Mouse (Mus musculus) spleen, postnatal 4 days (tissue): Measurements from ENCODE around the gene 1110051M20Rik.
"Not testable (repeated sequence)": the region's sequence is repeated elsewhere in the genome, so short reads cannot be mapped to it uniquely, and the experiment has no call there.

ENCODE experiments used
- DNase-seq, 2 experiments: peaks; one replicate each; pipeline ENCODE4 v3.0.0; 2022; ENCODE audit warnings: low spot score in 2 of 2

The 1110051M20Rik gene

DNA sequence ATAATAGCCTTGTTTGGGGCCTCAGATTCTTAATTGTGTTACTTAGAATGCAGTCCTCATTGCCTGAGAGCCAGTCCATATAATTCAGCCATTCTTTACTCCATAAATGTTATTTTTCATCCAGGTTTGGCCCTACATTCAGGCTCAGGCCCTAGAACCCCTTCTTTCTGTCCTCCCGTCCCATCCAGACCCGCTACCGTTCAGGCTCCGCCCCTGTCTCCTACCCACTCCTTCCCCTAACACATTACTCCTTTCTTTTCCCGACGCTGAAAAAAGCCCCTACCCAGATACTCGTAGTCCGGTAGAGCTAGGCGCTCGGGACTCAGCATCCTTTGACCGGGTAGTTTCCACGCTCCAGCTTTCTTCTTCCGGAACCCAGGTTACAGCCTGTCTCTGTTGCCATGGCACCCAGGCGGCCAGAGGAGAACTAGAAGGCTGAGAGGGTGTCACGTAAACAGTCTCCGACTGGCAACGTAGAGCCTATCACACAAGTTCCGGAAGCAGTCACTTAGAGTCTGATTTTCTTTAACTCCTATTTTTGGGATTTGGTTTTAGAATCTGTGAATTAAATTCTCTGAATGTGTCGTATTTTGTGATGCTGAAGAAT lies at the start of gene 1110051M20Rik:
1110051M20Rik (minus strand) TSS at position 419 of the 607 bp plus-strand sequence.
- DNase-seq = peak; percentile 76 to 88

DNA sequence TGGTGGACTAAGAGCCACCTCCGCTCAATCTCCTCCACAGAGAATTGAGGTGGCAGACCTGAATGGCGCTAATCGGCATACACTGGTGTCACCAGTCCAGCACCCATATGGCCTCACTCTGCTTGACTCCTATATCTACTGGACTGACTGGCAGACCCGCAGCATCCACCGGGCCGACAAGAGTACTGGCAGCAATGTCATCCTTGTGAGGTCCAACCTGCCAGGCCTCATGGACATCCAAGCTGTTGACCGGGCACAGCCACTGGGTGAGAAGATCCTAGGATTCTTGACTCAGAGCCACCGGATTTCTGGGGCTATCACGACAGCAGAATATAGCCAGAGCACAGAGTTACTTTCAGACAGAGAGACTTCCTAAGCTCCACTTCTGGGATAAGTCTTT lies 49.5 kb upstream of the 1110051M20Rik start:
- no peak for DNase-seq

DNA sequence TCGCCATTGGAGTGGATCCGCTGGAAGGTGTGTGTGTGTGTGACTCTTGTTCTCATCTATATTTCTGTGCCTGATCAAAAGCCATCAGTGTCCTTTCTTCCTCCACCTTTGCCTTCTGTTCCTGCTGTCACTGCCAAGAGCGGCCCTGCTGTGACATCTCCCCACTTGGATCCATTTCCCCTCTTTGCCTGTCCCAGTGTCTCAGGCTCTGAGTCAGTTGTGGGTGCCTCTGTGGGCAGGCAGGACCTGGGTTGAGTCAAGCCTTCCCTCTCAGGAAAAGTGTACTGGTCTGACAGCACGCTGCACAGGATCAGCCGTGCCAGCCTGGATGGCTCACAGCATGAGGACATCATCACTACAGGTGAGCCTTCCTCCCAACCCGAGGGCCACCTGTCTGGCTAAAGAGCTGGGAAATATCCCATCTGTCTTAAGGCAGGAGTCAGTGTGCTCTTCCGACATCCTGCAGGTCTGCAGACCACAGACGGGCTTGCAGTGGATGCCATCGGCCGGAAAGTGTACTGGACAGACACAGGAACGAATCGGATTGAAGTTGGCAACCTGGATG lies 47.6 kb upstream of the 1110051M20Rik start:
- DNase-seq = no peak

DNA sequence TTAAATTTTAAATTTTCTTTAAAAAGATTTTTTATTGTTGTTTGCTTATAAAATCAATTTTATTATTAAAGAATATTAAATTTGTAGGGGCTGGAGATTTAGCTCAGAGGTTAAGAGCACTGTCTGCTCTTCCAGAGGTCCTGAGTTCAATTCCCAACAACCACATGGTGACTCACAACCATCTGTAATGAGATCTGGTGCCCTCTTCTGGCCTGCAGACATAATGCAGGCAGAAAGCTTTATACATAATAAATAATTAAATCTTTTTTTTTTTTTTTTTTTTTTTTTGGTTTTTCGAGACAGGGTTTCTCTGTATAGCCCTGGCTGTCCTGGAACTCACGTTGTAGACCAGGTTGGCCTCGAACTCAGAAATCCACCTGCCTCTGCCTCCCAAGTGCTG lies 42.8 kb upstream of the 1110051M20Rik start:
- DNase-seq = not testable (repeated sequence)

DNA sequence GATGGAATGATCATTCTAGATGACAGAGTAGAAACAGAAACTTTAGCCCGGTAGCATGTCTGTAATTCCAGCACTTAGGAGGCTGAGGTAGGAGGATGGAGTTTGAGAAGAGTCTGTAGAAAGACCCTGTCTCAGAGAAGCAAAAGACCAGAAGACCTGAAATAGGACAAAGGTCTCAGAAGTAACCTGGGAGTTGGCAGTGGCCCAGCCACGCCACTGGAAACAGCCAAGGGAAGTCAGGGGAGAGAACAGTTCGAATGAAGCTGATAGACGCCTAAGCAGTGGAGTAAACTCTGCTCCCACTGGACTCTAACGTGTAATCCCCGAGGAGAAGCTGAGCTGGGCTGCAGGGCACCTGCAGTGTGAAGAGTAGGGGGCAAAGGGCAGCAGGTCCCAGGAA lies 40.8 kb upstream of the 1110051M20Rik start:
- no peak for DNase-seq

DNA sequence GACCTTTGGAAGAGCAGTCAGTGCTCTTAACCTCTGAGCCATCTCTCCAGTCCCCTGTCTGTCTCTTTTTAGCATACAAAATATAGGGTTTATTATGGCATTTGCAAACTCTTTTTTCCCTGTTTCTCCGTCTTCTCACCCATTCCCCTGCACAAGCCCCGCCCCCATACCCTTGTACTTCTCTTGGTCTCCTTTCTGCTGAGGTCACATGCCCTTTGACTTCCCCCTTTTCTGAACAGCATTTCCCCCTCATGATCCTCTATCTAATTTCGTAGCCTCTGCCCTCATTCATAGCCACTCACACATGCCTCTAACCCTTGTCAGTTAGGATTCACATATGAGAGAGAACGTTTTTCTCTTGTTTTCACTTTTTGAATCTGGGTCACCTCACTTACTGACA lies 40.2 kb upstream of the 1110051M20Rik start:
- DNase-seq = no peak

DNA sequence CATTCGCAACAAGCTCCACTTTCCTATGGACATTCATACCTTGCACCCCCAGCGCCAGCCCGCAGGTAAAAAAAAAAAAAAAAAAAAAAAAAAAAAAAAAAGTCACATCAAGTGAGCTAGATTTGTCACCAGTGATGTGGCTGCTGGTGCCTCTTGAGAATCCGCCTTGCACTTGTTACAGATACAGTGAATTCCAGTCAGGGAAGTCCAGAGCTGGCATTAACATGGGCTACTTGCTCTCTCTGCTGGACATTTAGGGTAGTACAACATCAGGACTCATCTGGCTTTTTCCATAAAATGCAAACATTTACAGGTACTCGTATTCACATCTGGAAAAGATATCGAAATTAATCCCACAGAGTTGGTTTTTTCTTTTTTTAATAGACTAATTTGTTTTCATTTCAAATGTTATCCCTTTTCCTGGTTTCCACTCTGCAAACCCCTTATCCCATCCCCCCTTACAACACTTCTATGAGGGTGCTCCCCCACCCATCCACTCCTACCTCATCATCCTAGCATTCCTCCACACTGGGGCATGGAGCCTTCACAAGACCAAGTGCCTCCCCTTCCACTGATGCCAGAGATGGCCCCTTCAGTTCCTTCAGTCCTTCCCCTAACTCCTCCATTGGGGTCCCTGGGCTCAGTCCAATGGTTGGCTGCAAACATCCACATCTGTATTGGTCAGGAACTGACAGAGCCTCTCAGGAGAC lies 36.5 kb upstream of the 1110051M20Rik start:
- DNase-seq = no peak

DNA sequence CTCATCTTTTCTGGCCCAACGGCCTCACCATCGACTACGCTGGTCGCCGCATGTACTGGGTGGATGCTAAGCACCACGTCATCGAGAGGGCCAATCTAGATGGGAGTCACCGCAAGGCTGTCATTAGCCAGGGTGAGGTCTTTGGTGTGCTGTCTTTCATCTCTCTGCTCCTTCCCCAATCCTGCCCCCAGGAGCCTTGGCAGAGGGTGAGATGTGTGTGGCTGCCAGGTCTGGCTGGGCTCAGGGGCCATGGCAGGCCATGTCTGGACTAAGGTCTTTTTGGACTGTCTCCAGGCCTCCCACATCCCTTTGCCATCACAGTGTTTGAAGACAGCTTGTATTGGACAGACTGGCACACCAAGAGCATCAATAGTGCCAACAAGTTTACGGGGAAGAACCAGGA lies 35.9 kb upstream of the 1110051M20Rik start:
- DNase-seq = no peak

DNA sequence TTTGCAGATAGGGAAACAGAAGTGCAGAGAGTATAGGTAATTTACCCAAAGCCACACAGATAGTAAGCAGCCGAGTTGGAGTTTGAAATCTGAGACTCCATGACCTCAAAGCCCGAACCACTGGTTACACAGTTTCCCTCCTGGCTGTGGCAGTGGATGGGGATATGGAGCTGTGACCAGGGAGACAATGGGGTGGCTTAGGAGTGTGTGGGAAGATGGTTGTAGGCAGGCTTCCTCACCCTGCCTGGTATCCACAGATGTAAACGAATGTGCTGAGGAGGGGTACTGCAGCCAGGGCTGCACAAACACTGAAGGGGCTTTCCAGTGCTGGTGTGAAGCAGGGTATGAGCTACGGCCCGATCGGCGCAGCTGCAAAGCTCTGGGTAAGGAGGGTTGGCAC lies 32.3 kb upstream of the 1110051M20Rik start:
- DNase-seq = no peak

DNA sequence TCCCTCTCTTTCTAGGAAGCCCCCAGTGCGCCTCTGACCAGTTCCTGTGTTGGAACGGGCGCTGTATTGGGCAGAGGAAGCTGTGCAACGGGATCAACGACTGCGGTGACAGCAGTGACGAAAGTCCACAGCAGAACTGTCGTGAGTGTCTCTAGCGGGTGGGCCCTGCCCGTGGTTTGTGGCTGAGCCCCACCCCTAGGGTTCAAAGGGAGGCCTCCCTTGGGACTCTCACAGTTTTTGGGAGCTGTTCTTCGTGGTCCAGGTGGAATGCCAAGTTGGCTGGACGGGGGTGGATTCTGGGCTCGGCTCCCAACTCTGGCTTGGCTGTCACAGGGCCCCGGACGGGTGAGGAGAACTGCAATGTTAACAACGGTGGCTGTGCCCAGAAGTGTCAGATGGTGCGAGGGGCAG lies 31.8 kb upstream of the 1110051M20Rik start:
- DNase-seq = no peak

DNA sequence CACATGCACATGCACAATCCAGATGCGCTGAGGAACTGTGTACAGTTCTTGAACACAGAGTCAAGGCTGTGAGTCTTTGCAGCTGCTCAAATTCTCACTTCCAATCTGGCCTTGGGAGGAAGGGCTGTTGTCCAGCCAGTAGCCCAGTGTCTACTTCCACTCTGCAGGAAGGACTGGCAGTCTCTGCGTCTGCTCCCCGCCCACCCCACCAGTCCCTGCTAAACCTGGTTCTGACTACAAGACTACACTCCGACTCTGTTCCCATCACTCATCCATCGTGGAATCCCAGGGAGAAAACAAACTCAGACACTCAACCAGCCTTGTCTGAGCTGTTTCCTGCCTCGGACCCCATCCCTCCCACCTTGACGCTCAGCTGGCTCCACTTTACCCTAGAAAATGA lies 31.3 kb upstream of the 1110051M20Rik start:
- DNase-seq = no peak

DNA sequence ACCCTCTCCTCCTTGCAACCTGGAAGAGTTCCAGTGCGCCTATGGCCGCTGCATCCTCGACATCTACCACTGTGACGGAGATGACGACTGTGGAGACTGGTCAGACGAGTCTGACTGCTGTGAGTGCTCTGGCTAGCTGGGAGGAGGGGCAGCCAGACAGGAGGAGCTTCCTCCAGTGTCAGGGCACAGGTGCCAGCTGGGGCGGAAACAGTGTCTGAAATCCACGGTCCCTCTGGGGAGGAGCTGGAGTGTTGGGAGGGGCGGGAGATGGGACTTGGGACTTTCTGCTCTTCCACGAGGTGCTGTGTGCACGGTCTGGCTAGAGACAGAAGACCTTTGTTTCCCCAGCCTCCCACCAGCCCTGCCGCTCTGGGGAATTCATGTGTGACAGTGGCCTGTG lies 29.9 kb upstream of the 1110051M20Rik start:
- DNase-seq = no peak

DNA sequence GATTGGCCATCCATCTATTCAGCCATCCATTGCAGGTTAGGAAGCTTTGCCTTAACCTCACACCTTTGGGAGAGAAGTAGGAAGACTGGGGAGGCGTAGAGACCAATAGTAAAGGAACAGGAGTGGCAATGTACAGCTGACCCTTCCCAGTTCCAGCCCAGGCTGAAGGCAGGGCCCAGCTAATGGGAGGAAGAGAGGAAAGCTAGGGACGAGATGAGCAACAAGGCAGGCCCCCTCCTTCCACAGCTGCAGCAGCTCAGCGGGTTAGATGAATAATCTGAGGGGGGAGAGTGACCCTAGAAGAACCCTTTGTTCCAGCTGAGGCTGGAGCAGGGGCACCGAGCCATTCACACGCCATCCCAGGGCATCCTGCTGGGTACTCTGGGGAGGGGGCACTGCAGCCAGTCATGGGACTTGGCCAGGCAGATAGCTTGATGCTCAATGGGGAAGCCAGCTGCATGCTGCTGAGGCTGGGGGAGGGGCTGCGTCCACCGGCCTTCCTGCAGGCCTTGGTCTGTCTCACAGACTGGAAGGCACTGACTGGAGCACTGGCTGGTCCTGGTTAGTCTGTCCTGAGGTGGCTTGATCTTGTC lies 25.6 kb upstream of the 1110051M20Rik start:
- no peak for DNase-seq

DNA sequence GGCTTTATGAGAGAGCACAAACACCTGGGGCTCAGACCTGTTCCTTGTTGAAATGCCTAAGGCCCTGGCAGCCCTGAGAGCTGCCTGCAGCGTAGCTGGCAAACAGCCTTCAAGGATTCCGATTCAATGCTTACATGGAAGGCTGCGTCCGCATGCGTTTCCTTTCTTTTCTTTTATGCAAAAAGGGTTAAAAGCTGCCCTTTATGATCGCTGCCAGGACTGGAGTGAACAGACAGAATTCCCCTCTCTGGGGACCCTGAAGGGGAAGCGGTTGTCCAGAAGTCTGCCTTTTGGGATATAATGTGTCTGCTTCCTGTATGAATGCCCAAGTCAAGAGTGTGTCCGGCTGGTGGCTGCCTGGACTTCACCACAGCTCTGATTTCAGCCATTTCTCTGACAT lies 23.1 kb upstream of the 1110051M20Rik start:
- no peak for DNase-seq

DNA sequence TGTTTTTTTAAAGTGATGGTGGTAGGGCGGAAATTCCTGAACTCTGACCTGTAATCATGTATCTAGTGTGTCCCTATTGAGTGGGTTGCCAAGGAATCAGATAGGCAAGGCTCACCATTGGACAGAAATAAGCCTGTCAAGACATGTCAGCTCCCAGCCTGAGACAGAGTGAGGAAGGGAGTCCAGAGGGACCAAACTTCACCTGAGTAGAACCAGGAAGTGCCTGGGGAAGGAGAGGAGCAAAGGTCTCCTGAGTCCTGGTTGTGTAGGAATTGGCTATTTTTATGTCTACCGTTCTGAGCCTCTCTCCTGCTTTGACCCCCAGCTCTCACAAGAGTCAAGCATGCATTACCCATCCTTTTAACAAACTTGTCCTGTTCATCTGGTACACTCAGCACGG lies 21.4 kb upstream of the 1110051M20Rik start:
- no peak for DNase-seq

DNA sequence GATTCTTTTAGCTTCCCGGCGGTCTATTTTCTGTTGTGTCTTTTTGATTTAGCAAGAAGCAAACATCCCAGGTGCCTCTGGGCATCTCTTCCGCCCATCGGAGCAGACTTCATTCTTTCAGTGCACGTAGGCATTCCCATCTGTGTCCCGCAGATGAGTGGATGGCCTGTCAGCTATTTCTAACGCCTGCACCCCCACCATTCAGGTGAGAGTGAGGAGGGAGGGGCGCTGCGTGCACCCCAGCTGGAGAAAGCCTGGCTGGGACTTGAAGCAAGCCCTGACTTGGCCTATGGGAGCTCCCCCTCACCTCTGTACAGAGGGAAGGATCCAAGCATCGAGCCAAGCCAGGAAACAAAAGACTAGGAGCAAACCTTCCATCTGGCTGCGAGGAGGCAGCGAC lies 18.2 kb upstream of the 1110051M20Rik start:
- no peak for DNase-seq

DNA sequence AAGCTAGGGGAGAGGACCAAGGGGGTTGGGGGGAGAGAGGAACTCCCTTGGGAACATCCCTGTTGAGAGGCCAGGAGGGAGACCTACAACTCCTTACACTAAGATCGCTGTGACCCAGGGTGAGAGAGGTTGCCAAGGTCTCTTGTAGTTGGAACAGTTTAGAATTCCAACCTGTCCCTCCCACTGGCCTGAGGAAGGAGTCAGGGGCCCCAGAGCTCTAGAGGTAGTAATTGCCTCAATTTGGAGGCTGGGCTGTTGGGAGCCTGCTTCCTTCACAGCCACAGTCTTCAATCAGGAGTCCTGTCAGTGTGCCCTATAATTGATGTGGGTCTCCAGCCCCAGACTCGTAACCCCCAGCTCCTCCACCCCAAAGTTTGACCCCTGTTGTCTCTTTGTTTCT lies 17.7 kb upstream of the 1110051M20Rik start:
- DNase-seq = no peak

DNA sequence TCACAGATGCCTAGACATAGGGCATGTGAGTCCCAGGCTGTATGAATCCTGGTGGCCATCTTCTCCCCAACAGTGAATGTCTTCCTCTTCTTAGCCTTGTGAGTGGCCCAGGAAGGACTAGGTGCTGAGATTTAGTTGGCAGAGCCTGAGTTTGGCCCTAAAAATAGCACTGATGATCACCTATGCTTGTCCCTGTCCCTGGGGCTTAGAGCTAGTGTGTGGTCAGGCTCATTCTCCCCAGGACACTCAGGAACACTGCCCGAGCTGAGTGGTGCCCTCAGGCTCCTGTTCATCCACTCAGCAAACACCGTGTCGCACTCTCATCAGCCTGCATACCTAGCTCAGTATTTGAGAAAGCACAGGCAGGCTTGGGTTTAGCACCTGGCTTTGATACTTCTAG lies 16.8 kb upstream of the 1110051M20Rik start:
- DNase-seq = no peak

DNA sequence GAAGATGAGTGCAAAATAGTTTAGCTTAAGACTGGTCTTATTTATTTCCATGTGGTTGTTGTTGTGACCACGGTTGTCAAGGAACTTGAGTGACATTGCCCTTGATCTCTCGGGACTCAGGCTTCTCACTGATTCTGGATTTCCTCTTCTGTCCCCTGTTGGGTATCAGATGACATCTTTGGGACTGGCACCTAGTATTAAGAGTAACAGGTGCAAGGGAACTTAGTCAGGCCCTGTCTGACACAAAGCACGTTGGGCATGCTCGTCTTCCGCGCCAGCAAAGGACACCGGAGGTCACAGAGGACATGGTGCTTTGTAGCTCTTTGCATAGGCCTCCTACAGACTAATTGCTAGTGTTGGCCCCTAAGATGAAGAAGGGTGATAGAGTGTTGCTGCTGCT lies 16.3 kb upstream of the 1110051M20Rik start:
- DNase-seq = no peak

DNA sequence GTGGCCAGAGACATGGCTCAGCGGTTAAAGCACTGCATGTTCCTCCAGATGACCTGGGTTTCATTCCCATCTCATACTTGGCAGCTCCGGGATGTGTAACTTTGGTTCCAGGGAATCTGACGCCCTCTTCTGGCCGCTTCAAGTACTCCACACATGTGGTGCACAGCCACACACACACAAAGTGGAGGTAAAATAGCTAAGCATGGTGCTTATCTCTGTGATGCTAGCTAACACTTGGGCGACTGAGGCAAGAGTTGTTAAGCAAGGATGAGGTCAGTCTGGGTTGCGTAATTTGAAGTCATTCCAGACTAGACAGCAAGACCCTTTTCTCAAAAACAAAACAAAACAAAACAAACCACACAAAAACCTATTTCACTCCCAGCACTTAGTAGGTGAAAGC lies 15.6 kb upstream of the 1110051M20Rik start:
- no peak for DNase-seq

DNA sequence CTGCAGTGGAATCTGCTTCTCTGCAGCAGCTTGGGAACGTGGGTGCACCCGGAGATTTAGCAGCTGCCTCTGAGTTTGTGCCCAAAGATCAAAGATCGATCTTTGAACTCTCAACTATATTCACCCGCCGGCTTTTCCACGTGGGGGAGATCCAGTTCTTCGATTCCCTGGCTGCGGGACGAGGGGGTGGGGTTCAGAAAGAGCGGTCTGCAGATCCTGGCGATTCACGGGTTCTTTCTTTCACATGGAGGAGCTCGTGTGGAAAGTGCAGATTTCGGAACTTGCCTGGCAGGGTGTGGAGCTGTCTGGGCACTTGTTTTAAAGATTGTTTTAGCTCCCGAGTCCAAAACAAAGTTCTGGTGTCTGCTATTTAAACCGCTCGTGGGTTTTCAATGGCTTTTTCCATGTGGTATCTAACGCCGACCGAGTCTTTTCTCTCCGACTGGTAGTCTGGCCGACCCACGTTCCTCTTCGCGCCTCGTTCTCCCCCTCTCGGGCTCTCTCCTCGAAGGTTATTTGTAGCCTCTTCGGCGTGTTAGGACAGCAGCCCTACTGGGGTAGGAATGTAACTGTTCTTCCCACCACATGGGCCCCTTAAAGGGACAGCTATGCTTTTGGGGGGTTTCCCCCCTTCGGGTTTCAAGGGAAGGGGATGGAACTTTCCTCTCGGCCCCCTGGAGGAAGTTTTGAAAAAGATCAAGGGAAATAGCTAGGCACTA lies 14.3 kb upstream of the 1110051M20Rik start:
- no peak for DNase-seq

DNA sequence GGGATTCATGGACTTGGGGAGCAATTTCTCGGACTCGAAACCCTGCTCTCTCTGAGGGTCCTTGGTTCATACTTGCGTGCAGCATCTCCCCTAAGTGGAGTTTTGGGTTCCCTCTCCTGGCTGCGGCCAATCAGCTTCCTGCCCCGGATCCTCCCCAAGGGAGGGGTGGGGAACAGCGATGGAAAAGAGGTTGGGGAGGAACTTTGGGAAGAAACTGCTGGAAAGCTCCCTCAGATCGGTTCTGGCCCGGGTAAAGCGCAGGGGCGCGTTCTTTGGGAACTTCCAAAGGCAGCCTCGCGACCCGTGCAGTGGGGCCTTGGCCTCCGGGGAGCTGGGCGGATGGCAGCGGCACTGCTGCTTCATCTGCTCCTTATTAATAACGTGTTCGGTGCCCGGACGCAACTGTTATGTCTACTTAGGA lies 13.8 kb upstream of the 1110051M20Rik start:
- DNase-seq = no peak
